Mouse (Mus musculus): ENCODE measurements around the gene Galnt16. TPM values are rescaled to one million over a fixed set of nuclear protein-coding genes. Genes with fewer than 3 reads are reported as not detected.

Gene Galnt16
- polyA plus RNA-seq, 1 experiment from 2014 or later, result 9.4 TPM

Other genes starting within 250 kb of the Galnt16 start
- gene Dcaf5, start 81.7 kb upstream of the Galnt16 start, polyA plus RNA-seq (2015; fragmentation: Nextera tagmentation; extraction: Ambion mirVana), result 11.3 and 12.3 TPM in 2 replicates
- gene Exd2, start 55.2 kb upstream of the Galnt16 start, polyA plus RNA-seq (2015; fragmentation: Nextera tagmentation; extraction: Ambion mirVana), result 30.0 and 30.3 TPM in 2 replicates
- gene Slc39a9, start 125.6 kb downstream of the Galnt16 start, polyA plus RNA-seq (2015; fragmentation: Nextera tagmentation; extraction: Ambion mirVana), result 28.7 and 29.0 TPM in 2 replicates
- gene Erh, start 126.1 kb downstream of the Galnt16 start, polyA plus RNA-seq (2015; fragmentation: Nextera tagmentation; extraction: Ambion mirVana), result 312 and 331 TPM in 2 replicates
- 1.8 and 2.0 TPM in 2 replicates for gene Plekhd1, start 174.3 kb downstream of the Galnt16 start, polyA plus RNA-seq (2015; fragmentation: Nextera tagmentation; extraction: Ambion mirVana)
- gene Ccdc177, start 242.4 kb downstream of the Galnt16 start, polyA plus RNA-seq (2015; fragmentation: Nextera tagmentation; extraction: Ambion mirVana), result 0.14 and 0.17 TPM in 2 replicates